Mouse (Mus musculus) frontal cortex, adult (tissue): ENCODE results near the gene Asrgl1.
A peak's percentile ranks its signal among the peaks of the same experiment; 100 is the strongest.

Experiments used
- ATAC-seq: cut with Nextera tagmentation; 2 replicates; pipeline ENCODE4 v1.9.2; 2017; ENCODE audit warnings: mild to moderate bottlenecking, moderate library complexity, mixed read lengths; ENCODE audit not compliant: low TSS enrichment

Gene Asrgl1

GRCm38 (mm10) chr19:9071456-9072156 lies 63.8 kb downstream of the Asrgl1 start:
- ATAC-seq, result no peak; the same call in 1 of the 2 replicates

- ATAC-seq, result no peak
Observed at GRCm38 (mm10) chr19:9070316-9070715, 65.1 kb downstream of the Asrgl1 start.

DNA sequence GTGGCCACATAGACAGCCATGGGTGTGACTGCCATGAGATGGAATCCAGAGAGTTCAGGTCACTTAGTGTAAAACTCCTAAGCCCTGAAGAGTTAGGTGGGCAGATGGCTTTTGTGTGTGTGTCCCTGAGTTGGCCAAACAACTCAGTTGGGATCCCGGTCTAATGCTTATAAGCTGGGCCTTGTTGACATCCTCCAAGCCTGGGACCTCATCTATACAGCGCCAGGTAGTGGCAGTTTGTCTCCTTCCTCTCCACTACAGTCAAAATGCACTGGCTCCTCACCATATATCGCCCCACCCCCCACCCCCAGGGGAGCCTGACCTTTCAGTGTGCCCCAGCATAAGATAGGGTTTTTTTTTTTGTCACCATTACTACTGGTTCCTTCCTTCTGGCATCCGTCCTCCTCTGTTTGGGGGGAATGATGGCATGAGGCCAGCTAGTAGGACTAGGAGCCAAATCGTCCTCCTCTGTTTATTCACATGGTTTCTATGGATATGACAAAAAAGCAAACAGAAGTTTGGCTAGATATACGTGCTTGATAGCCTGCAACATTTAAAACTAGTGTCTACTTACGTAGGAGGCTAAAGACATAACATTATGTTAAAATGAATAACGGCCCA lies 65.6 kb downstream of the Asrgl1 start:
- ATAC-seq, result no peak

DNA sequence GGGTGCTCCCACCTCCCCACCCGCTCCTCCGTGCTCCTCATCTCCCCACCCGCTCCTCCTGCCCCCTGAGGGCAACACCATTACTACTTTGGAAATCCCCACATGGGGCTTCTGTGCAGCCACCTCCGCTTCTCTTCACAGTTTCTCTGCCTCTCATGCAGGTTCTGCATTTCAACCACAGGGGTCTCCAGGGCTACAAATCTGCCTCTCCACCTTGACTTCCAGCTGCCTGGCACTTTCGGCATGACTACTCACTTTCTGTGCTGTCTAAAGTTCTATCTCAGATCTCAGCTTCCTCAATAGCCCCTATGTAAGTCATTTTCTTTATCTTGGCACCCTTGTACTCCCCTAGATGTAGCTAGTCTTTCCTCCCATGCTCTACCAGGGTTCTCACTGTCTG lies 68.1 kb downstream of the Asrgl1 start:
- ATAC-seq, result no peak

DNA sequence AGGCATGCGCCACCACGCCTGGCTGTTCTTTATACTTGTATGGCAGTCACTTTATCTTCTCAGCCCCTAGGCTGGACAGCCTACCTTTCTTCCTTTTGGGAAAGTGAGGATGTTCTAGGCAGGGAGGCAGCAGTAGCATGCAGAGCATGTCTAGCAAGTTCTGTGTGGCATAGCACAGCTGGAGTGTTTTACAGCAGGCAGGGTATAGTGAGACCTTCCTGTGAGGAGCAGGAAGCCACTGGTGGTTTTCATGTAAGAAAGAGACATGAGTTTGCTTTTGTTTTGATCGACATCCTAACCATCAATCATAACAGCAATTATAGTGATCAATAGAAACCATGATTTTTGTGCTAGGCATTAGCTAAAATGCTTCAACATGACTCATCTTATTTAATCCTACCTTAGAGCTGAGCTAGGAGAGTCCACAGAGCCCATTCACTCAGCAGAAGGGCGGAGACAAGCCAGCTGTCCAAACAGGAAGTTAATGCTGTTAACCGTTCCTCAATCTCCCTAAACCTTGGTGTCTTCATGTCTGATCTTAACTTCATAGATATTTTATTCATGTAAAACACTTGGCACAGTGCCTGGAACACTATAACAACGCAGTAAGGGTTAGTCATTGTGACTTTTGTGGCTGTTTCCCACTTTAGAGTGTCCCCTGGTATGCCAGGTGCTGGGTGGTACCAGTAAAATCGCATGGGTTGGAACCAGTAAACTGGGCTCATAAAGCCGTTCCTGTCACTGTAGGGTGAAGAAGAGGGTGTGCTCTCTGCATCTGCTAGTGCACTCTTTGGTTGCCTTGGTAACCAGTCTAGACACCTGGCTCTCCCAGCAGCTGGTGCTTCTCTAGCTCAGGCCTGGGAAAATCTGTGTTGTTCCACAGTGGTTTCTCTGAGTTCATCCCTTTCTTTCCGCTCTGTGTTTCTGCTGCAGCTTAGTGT lies 69.5 kb downstream of the Asrgl1 start:
- peak; percentile 85 for ATAC-seq

DNA sequence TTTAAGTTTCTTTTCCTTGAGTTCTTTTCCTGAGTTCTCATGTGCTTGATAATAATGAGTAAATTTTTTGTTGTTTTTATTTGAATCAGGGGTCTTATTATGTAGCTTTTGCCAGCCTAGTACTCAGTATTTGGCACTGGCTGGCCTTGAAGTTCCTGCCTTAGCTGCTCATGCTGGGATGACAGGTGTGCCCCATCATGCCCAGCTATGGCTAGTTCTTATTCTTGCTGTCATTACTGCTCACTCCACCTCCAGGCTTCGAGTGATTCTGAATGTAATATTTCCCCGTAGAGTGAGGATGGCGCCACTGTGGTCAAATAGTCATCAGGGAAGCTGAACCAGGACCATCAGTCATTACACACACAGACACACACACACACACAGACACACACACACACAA lies 71.6 kb downstream of the Asrgl1 start:
- ATAC-seq, result no peak

DNA sequence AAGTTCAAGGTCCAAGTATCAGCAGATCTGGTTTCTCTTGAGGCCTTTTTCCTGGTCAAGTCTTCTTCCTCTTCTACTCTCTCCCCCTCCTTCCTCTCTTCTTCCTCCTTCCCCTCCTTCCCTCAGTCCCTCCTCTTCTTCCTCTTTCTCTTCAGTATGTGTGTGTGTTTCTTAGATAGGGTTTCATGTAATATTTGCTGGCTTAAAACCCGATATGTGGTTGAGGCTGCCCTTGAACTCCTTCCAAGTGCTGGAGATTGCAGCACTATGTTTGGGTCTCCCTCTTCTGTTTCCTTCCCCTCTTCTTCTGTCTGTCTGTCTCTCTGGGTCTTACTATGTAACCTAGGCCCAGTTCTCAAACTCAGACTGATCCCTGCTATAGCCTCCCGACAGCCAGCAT lies 72.6 kb downstream of the Asrgl1 start:
- ATAC-seq, result no peak

DNA sequence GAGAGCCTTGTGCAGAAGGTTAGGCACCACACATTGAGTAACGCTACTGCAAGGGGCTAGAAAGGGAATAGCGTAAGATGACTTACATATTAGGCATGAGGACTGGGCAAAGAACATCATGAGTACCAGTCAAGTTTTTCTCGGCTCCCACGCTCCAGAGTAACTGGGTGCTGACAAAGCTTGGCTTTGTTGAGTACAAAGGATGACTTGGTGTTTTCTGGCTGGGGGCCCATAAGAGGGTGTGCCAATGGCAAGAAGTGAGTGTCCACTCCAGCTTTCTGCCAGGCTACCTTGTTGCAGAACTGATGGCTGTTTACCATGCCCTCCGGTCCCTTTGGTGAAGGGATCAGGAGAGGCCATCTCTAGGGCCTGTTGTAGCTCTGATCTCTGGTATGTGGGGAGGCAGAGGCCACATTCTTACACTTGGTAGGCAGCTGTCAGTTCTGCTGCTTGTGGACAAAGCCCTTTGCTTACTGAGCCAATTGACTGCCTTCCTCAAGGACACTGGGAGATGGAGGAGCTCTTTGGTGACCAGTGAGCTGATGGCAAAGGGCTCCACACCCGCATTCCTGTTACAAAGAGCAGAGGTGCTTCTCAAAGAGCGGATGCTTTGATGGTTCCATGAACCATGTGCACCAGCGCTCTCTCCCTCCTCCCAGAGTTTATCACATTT lies 74.1 kb downstream of the Asrgl1 start:
- ATAC-seq, result no peak

DNA sequence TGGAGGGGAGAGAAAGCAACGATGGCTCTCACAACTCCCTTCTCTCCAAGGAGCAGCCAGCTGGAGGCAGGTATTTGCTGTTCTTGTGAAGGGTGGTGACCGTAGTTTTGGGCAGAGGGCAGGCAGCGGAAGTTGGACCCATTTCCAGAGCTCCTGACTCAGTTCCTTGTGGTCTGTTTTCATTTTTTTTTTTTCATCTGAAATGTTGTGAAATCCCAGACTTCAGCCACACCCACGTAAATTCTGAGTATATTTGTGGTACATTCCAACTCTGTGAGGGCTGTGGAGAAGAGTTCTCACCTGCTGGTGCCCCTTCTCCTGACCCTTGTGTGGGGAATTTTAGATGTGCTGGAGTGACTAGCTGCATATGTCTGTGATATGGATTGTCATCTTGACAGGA lies 75.3 kb downstream of the Asrgl1 start:
- ATAC-seq, result no peak
